Mouse (Mus musculus) bone marrow macrophage, adult 2 months (primary cell): ENCODE results near the gene Ctnna3. TPM values are rescaled to one million over a fixed set of nuclear protein-coding genes. Genes with fewer than 3 reads are reported as not detected.

Experiments used
- H3K27ac ChIP-seq: 2 replicates; pipeline ENCODE4 v1.5.1; 2012; ENCODE audit warnings: low read depth, low read length; ENCODE audit not compliant: insufficient read depth
- H3K4me1 ChIP-seq: 2 replicates; pipeline ENCODE4 v1.6.1; 2012; ENCODE audit warnings: low read length; ENCODE audit not compliant: control insufficient read depth, insufficient read depth
- H3K4me3 ChIP-seq: 2 replicates; pipeline ENCODE4 v1.5.1; 2012; ENCODE audit warnings: mild to moderate bottlenecking, low read length, moderate library complexity; ENCODE audit not compliant: insufficient read depth
- CTCF ChIP-seq: IDR thresholded peaks from 2 replicates; pipeline ENCODE4 v1.5.1; 2012; ENCODE audit warnings: low read depth, mild to moderate bottlenecking, low read length, moderate library complexity
- POLR2A ChIP-seq: IDR thresholded peaks from 2 replicates; pipeline ENCODE4 v1.6.1; 2012; ENCODE audit warnings: mild to moderate bottlenecking, low read depth, low read length, borderline replicate concordance
- polyA plus RNA-seq: library from polyadenylated mRNA; stranded (reverse); fragments of >200 nt; gene quantifications from 2 replicates; pipeline ENCODE4 v1.2.4, GENCODE M21; 2012; ENCODE audit not compliant: missing spikeins, insufficient read depth, insufficient read length

The Ctnna3 gene
- polyA plus RNA-seq, 1 experiment: not detected

DNA sequence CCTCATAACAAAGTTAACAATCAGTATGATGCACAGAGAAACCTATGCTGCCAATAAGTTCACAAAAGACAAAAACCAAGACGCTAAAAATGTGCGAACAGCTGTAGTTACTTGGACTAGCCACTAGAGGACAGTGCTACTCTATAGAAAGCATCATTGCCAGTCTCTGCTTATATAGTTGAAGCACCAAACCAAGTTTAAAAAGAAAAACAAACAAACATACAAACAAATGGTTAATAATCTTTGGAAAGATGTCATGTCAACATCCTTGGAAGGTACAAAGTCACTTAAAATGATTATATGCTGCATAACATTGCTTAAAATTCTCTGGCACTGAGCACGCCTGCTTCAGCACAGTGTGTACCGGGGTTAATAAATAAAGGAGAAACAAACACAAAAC is 654.6 kb downstream of the Ctnna3 start:
- H3K4me3 ChIP-seq: no peak overlapping the region
- H3K4me1 ChIP-seq: no peaks in the 10 kb centered on the region
- H3K27ac ChIP-seq: no peak overlapping the region
- TF ChIP-seq POLR2A (no peak), CTCF (no peak)

DNA sequence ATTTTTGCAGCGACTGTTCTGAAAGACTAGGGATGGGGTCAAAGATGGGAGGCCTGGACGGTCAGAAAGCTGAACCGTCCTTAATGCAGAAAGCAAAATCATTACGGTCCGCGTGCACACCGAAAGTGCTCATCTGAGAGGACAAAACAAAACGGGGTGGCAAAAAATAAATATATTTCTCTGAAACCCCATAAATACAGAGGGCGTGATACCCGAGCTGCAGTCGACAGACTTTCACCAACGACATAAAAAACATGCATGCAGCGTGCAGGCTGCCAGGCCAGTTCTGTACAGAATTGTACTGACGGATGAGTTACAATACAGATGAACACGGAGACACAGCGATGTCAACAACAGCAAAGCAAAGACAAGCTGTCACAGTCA is 656.3 kb downstream of the Ctnna3 start:
- TF ChIP-seq POLR2A (no peak), CTCF (no peak)
- no peak overlapping the region for H3K27ac ChIP-seq
- H3K4me1 ChIP-seq: no peaks in the 10 kb centered on the region
- H3K4me3 ChIP-seq: no peak overlapping the region

DNA sequence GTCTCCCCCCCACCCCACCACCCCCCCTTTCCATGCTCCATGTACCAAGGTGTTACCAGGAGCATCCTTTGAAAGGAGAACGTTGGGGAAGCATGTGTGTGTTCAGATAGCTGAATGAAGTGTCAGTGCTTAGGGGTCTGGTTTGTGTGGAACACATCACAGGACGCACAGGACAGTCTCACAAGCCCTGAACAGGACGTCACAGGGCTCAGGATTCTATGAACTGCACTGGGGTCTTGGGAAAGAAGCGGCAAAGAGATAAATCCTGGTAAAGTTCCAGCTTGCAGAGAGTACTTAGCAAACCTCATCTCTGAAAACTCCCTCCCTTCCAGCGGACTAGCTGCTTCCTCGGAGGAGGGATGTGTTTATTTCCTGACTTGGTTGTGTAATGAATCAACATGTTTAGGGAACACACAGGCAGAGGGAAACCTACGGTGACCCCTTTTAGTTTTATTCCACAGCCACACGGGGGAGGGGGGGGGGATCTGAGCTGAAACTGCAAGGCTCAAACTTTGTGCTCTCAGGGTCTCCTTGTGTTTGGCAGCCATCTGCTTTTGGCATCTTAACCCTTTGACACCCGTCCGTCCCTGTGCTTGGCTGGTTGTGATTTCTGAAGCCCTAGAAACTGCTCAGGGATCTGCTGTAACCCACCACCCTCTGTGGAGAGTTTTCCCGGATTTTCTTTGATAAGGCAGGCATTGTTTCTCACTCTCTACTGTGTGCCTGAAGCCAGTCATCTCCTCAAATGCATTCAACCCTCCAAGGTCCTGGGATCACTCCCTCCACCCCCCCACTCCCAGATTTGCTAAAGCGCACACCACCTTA is 656.9 kb downstream of the Ctnna3 start:
- Histone ChIP-seq H3K27ac (no peak overlapping the region), H3K4me1 (no peaks in the 10 kb centered on the region), H3K4me3 (no peak overlapping the region)
- TF ChIP-seq POLR2A: no peak
- TF ChIP-seq CTCF: no peak

DNA sequence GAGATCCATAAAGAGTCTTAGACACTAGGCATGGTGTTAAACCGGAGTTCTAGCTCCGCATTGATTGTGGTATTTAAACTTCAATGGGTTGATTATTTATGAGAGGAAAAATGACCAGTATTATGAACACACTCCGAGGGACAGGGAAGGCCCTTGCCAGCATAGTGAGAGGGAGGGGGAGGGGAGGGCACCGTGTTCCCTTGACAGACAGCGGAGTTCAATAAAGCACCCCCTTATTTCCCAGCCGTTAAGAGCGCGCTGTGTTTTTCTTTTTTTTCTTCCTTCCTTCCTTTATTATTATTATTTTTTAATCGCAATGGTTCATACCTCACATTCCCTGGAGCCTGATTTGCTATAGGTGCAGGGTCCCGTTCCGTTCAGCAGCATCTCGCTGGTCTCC is 657.6 kb downstream of the Ctnna3 start:
- H3K4me3 ChIP-seq: no peak overlapping the region
- no peak overlapping the region for H3K27ac ChIP-seq
- no peaks in the 10 kb centered on the region for H3K4me1 ChIP-seq
- TF ChIP-seq CTCF (no peak), POLR2A (no peak)

DNA sequence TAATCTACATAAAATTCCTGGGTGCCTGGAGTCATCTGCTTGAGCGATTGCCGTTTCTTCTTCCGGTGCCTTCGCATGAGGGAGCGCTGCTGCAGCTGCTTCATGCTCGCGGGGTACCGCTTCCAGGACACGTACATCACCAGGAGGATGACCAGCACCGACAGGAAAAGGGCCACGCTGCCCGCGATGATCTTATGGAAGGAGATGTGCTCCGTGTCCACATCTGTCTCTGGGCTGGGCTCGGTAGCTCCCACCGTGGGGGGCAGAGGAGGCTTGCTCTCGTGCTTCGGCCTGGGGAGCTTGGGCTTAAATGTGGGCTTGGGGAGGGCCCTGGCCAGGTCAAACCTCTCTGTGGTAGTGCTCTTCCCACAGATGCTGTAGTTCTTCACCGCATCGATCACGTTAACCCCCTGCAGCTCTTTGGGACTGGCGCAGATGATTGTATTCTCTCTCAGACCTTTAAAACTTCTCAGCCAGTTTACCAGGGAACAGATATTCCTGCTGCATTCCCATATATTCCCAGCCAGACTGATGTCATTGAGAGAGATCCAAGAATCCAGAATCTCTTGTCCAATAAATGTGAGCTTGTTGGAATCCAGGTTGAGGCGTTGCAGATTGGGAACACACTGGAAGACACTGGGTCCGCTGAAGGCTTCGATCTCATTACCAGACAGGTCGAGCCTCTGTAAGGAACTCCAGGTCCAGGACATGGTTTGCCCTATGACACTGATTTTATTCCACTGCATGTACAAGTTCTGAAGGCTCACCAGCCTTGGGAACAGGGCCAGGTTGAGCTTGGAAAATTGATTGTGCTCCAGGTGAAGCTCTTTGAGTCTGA is 658.3 kb downstream of the Ctnna3 start:
- TF ChIP-seq CTCF: no peak
- no peak for TF ChIP-seq POLR2A
- H3K27ac ChIP-seq: no peak overlapping the region
- no peaks in the 10 kb centered on the region for H3K4me1 ChIP-seq
- H3K4me3 ChIP-seq: no peak overlapping the region

DNA sequence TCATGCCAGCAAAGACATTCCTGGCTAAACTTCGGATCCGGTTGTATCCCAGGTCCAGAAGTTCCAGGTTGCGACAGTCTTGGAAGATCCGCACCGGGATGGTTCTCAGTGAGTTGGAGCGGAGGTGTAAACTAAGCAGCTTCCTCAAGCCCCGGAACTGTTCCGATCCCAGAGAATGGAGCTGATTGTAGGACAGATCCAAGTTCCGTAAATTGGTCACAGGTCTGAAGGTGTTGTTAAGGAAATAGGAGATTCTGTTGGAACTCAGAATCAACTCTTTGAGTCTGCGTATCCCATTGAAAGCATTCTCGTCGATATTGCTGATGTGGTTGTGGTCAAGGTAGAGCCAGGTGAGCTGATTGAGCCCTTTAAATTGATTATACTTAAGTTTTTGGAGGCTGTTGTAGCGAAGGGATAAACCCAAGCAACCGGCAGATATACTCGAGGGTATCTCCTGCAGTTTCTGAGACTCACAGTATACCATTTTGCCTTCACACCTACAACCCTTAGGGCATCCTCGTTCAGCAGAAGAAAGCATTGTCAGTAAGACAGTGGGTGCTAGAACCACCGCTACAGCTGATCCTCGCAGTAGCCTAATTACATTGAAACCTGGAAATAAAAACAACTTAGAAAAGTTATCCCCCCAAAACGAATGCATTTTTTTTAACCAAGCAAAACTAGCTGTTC is 659.0 kb downstream of the Ctnna3 start:
- Histone ChIP-seq H3K4me1 (no peaks in the 10 kb centered on the region), H3K27ac (no peak overlapping the region), H3K4me3 (no peak overlapping the region)
- no peak for TF ChIP-seq CTCF
- TF ChIP-seq POLR2A: no peak

DNA sequence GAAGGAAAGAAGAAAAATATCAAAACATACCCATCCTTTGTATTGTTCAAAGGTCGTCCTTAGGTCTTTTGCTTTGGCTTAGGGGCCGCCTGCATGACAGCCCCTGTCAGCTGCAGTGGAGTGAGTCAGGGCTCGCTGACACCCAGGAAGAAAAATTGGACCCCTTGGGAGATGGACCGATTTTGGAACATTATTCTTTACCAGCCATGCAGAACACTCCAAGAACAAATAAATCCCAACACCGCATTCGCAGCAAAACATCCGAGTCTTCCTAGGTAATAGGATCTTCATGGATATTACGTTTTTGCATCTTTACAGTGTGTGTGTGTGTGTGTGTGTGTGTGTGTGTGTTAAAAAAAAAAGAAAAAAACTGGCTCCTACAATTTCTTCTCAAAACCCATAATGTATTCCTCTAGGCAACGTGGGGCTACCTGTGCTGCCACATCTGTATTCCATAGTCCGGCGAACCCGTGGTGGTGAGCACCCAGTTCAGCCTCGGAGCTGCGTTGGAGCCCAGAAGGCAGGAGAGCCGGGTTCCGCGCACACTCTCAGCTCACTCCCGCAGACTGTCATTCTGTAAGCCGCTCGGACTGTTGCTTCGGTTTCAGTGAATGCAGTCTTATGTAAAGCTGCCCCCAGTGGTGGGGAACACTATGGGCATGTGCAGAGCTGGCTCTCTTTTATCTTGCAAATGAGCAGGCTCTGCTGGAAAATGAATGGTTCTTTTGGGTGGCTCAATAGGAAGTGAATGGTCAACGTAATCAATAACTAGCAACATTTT is 660.0 kb downstream of the Ctnna3 start, which contains the start of gene Lrrtm3:
Gene Lrrtm3, minus strand, starts transcription at position 598 of the 781 bp plus-strand sequence.
- TF ChIP-seq POLR2A (no peak), CTCF (no peak)
- H3K4me3 ChIP-seq: no peak within 1 kb of the TSS
- no peak within 1 kb of the TSS for H3K27ac ChIP-seq
- no peaks in the 10 kb centered on the region for H3K4me1 ChIP-seq

DNA sequence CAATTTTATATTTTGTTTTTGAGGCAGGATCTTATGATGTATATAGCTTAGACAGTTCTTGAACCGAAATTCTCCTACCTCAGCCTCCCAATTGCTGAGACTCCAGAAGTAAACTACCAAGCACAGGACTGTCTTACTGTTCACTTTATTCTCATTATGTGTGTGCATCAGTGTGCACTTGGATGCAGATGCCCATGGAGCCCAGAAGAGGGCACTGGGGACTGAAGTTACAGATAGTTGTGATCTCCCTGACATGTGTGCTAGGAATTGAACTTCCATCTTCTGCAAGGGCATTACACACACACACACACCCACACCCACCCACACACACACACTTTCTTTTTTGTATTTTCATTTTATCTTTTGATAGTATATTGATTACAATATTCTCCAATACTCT is 666.6 kb downstream of the Ctnna3 start:
- Histone ChIP-seq H3K4me1 (no peaks in the 10 kb centered on the region), H3K27ac (no peak overlapping the region), H3K4me3 (no peak overlapping the region)
- TF ChIP-seq POLR2A (no peak), CTCF (no peak)

DNA sequence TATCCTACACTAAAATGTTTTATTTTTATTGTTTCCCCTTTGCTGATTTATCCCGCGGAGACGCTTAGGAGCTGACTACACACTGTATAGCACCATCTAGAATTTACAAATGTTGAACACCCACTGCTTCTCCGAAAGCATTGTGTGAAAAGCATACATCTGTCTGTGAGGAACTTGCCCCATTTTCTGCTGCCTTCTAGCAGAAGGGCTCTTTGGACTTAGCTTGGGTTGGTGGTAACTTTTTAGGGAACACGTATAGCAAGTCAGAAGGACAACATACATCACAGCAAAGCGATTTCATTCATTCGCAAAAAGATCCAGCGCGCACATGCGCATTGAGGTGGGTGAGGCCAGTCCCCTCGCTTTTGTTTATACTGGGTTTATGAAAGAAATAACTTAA is 685.3 kb downstream of the Ctnna3 start:
- TF ChIP-seq POLR2A (no peak), CTCF (no peak)
- H3K4me1 ChIP-seq: no peaks in the 10 kb centered on the region
- H3K4me3 ChIP-seq: no peak overlapping the region
- H3K27ac ChIP-seq: no peak overlapping the region
